Mouse (Mus musculus) heart, postnatal 0 days (tissue): ENCODE measurements around the gene Helz. TPM values are rescaled to one million over a fixed set of nuclear protein-coding genes. Genes with fewer than 3 reads are reported as not detected.
"Not testable (repeated sequence)": the region's sequence is repeated elsewhere in the genome, so short reads cannot be mapped to it uniquely, and the experiment has no call there.

Experiments used
- ATAC-seq: fragments of 200-750 bp; cut with Nextera tagmentation; 2 replicates; pipeline ENCODE4 v1.8.0; 2017; ENCODE audit warnings: low read depth, moderate number of reproducible peaks, moderate library complexity; ENCODE audit not compliant: insufficient read depth
- DNase-seq: peaks from one replicate; pipeline ENCODE4 v3.0.0-alpha.2; 2016; ENCODE audit warnings: low spot score
- H3K27ac ChIP-seq: fragments of 300-500 bp; sonication (generic); 2 replicates; pipeline ENCODE4 v1.5.1; 2014; ENCODE audit warnings: low read depth, mild to moderate bottlenecking
- H3K27me3 ChIP-seq: fragments of 300-500 bp; sonication (generic); 2 replicates; pipeline ENCODE4 v1.6.1; 2014; ENCODE audit warnings: low read length, mixed read lengths; ENCODE audit not compliant: control insufficient read depth, insufficient read depth
- H3K36me3 ChIP-seq: fragments of 300-500 bp; sonication (generic); replicated peaks from 2 replicates; pipeline ENCODE4 v1.6.1; 2014; ENCODE audit warnings: low read length, mixed read lengths; ENCODE audit not compliant: control insufficient read depth, insufficient read depth
- H3K4me1 ChIP-seq: fragments of 300-500 bp; sonication (generic); 2 replicates; pipeline ENCODE4 v1.6.1; 2014; ENCODE audit warnings: antibody characterized with exemption; ENCODE audit not compliant: control insufficient read depth, insufficient read depth
- H3K4me2 ChIP-seq: fragments of 300-500 bp; sonication (generic); 2 replicates; pipeline ENCODE4 v1.6.1; 2014; ENCODE audit warnings: low read depth, mild to moderate bottlenecking, low read length, moderate library complexity
- H3K4me3 ChIP-seq: fragments of 300-500 bp; sonication (generic); 2 replicates; pipeline ENCODE4 v1.5.1; 2014; ENCODE audit warnings: low read depth, low read length
- H3K9ac ChIP-seq: fragments of 300-500 bp; sonication (generic); replicated peaks from 2 replicates; pipeline ENCODE4 v1.6.1; 2014; ENCODE audit warnings: low read depth, low read length, mixed read lengths
- H3K9me3 ChIP-seq: fragments of 300-500 bp; sonication (generic); replicated peaks from 2 replicates; pipeline ENCODE4 v1.6.1; 2016; ENCODE audit warnings: low read length; ENCODE audit not compliant: control insufficient read depth
- CTCF ChIP-seq: IDR thresholded peaks from 2 replicates; pipeline ENCODE4 v1.5.1; 2016; ENCODE audit warnings: antibody characterized with exemption, control low read depth, low read depth
- EP300 ChIP-seq: IDR thresholded peaks from 2 replicates; pipeline ENCODE4 v1.6.1; 2016; ENCODE audit warnings: antibody characterized with exemption, low read depth
- WGBS: fragments of 180-500 bp; shearing (Covaris S2); extraction: QIAGEN DNeasy Blood & Tissue Kit; methylation state at CpG from one replicate; pipeline ENCODE4 v1.1.7; 2014; 5-methylcytosine and 5-hydroxymethylcytosine counted together
- polyA plus RNA-seq: library from polyadenylated mRNA; unstranded; fragments of >200 nt; fragmentation: Nextera tagmentation; extraction: Ambion mirVana; gene quantifications from 2 replicates; pipeline ENCODE4 v1.2.1, GENCODE M21; 2015
- total RNA-seq: library from RNA; depleted of rRNA; stranded (reverse); fragments of >200 nt; gene quantifications from 2 replicates; pipeline ENCODE4 v1.2.3, GENCODE M21; 2014; ENCODE audit warnings: low replicate concordance

Helz gene
- total and polyA plus RNA-seq, 2 experiments from 2014 or later, result 7.3 to 10.8 TPM

DNA sequence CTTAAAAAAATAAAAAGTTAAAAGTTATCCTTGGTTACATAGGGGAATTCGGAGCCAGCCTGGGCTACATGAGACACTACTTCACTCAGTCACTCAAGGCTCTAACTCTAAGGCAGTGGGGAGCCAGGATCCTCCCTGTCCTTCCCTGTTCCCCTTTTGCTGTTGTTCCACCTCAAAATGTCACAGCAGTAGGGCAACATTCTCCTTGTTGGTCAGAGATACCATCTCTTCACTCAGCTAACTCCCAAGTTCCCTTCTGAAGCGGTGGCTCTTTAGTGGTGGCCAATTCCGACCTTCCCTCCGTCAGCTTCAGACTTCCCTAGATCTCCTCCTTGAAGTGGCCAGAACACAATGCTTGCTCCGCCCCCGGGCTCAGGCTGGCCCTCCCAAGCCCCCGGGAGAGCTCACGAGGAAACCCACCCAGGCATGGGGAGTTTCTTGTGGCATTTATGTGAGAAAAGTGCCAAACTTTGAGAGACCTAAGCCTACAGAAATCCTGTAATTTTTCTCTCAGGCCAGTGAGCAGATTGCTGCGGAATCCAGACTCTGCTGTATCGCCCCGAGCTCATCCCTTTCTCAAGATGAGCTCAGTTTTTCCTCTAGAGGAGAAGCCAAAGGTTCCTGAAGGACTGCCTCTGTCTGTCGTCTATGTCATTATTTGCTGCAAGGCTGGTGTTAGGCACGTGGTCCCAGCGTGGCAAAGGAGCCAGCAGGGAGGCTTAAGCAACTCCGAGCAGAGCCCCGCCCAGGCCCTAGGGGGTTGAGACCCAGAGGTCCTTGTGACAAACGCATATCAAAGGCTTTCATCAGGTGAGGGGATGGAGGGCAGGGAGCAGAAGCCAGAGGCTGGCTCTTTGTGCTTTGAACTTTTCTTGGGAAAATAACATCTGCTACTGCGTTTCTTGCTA, 37.1 kb upstream of the Helz start:
- no peaks in the 10 kb centered on the region for H3K27me3 ChIP-seq
- DNase-seq, result peak; percentile 41
- H3K4me2 ChIP-seq, result peak overlapping the region; percentile 31
- no peak overlapping the region for H3K27ac ChIP-seq
- 0 out of 2 replicates have a peak overlapping the region, but pooled peaks have one; percentile 3 for H3K4me3 ChIP-seq
- no peak overlapping the region for H3K9ac ChIP-seq
- no peaks in the 10 kb centered on the region for H3K9me3 ChIP-seq
- no peak for ATAC-seq
- TF ChIP-seq EP300 (no peak), CTCF (no peak)
- WGBS, result 5% methylated on average over 18 of the region's 18 CpGs
- no peaks in the 10 kb centered on the region for H3K36me3 ChIP-seq
- H3K4me1 ChIP-seq, result peaks cover 9% of the 10 kb centered on the region; the same call in 1 of the 2 replicates

DNA sequence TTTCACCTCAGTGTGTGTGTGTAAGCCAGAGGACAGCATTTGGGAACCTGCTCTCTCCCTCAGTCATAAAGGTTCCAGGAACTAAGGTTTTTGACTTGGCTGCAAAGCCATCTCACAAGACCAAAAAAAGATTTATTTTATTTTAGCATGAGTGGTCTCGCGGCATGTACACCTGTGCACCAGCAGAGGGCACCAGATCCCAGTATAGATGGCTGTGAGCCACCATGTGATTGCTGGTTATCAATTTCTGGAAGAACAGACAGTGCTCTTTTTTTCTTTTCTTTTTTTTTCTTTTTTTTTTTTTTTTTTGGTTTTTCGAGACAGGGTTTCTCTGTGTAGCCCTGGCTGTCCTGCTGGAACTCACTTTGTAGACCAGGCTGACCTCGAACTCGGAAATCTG, 35.8 kb upstream of the Helz start:
- peak; percentile 39 for DNase-seq
- not testable (repeated sequence) for H3K4me2 ChIP-seq, H3K27me3 ChIP-seq, ATAC-seq, H3K9ac ChIP-seq, H3K4me3 ChIP-seq, H3K27ac ChIP-seq, H3K9me3 ChIP-seq, H3K4me1 ChIP-seq, H3K36me3 ChIP-seq
- peak; percentile 88 for TF ChIP-seq CTCF
- 42% methylated on average over 5 of the region's 5 CpGs for WGBS

DNA sequence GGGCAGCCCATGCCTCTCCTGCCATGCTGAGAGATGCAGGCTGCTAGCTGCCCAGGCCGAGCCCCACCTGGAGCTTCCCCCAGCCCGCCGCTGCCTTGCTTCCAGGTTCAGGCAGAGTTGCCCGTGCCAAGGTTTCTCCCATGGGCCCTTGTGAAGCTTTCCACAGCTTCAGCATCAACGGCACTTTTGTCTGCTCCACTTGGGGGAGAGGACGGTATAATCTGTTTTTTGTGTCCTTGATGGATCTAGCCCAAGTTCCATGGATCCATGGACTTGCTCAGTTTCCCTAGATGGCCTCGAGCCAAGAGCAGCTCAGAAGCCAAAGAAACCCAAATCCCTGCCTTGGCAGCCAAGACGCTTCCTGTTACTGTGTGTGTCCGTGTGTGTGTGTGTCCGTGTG, 34.7 kb upstream of the Helz start:
- Histone ChIP-seq H3K27ac (no peak overlapping the region), H3K4me3 (no peak overlapping the region), H3K4me2 (no peak overlapping the region; the same call in 1 of the 2 replicates), H3K9ac (no peak overlapping the region), H3K27me3 (no peaks in the 10 kb centered on the region), H3K9me3 (no peaks in the 10 kb centered on the region), H3K36me3 (no peaks in the 10 kb centered on the region), H3K4me1 (peaks cover 9% of the 10 kb centered on the region; the same call in 1 of the 2 replicates)
- TF ChIP-seq CTCF, result no peak
- TF ChIP-seq EP300, result no peak
- no peak for DNase-seq
- WGBS, result 55% methylated on average over 10 of the region's 10 CpGs
- ATAC-seq, result no peak

DNA sequence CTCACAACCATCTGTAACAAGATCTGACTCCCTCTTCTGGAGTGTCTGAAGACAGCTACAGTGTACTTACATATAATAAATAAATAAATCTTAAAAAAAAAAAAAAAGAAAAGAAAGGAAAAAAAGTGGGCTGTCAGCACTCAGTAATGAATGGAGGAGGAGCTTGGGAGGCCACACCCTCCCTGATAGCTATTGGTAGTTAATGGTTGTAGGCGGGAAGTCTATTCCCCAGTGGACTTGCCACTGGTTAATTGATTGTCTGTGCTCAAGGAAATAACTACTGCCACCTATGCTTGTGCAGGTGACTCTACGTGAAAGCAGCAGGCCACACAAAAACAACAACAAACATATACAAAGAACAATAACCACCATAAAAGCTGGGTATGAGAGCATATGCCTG, 31.3 kb upstream of the Helz start:
- 98% methylated on average over 2 of the region's 2 CpGs for WGBS
- ATAC-seq, result no peak
- TF ChIP-seq CTCF, result no peak
- TF ChIP-seq EP300, result no peak

DNA sequence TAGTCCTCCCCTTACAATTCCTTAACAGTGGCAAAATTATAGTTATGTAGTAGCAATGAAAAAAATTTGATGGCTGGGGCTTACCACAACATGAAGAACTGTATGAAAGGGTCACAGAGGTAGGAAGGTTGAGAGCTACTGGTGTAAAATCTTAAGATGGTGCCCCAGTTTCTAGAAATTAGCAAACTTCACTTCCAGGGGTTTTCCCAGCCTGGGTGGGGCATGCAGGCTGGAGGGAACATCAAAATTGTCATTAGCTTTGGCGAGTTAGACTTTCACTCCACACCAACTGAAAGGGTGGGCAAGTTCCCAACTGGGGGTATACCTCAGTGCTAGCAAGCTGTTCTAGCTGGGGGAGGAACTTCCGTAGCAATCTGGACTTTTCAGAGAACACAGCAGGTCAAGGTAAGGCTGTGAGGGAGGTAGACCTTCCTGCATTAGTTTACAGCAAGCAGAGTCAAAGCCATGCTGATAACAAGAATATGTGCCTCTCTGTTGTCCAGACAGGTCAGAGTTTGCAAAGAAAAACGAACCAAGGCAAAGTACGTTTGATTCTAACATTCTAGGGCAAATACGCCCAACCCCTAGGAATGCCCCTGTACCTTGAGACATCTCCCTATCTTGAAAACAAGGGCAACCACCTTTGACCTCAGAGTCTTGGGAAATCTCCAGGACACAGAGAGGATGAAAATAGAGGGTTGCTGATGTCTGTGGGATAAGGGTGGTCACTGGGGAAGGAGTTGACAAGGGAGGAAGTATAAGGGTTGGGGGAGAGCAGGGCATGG, 28.9 kb upstream of the Helz start:
- DNase-seq (no peak), ATAC-seq (no peak)
- Histone ChIP-seq H3K4me1 (no peaks in the 10 kb centered on the region), H3K4me2 (no peak overlapping the region), H3K36me3 (no peaks in the 10 kb centered on the region), H3K9me3 (no peaks in the 10 kb centered on the region), H3K27ac (no peak overlapping the region), H3K4me3 (no peak overlapping the region), H3K27me3 (no peaks in the 10 kb centered on the region), H3K9ac (no peak overlapping the region)
- no peak for TF ChIP-seq CTCF
- no peak for TF ChIP-seq EP300
- 60% methylated on average over 5 of the region's 5 CpGs for WGBS

More for the DNA sequence above, 31.3 kb upstream of the Helz start:
- H3K4me1 ChIP-seq, result peaks cover 3% of the 10 kb centered on the region; the same call in 1 of the 2 replicates
- H3K4me3 ChIP-seq, result no peak overlapping the region
- H3K9me3 ChIP-seq, result no peaks in the 10 kb centered on the region
- H3K36me3 ChIP-seq, result no peaks in the 10 kb centered on the region
- DNase-seq, result no peak
- H3K4me2 ChIP-seq, result no peak overlapping the region
- H3K9ac ChIP-seq, result no peak overlapping the region
- H3K27ac ChIP-seq, result no peak overlapping the region
- no peaks in the 10 kb centered on the region for H3K27me3 ChIP-seq
